Mouse (Mus musculus) CH12.LX (cell line): ENCODE measurements around the gene 2010300C02Rik.

Experiments used
- BHLHE40 ChIP-seq: IDR thresholded peaks from 2 replicates; pipeline ENCODE4 v1.6.1; 2011; ENCODE audit warnings: mild to moderate bottlenecking, low read depth, low read length, improper control_type of control experiment
- POLR2A ChIP-seq: IDR thresholded peaks from 2 replicates; pipeline ENCODE4 v1.6.1; 2011; ENCODE audit warnings: low read depth, mild to moderate bottlenecking, improper control_type of control experiment, low read length
- ZMIZ1 ChIP-seq: IDR thresholded peaks from 2 replicates; pipeline ENCODE4 v1.6.1; 2012; ENCODE audit warnings: low read depth, mild to moderate bottlenecking, inconsistent platforms, low read length, improper control_type of control experiment

DNA sequence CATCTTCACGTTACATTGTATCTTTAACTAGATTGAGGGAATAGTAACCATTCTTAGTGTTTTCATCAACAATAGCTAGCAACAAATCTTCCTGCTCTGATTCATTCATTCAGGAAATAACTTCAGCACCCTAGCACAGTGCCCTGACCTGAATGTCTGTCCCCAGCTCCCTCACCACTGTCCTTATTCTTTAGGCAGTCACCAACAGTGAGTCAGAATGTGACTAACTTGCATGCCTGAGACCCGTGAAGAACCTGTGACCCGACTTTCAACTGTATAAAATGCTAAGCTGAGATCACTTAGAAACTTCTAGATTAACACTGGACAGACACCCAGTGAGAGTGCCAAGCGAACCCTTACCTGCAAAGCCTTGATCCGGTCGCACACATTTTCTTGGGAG is 88.4 kb downstream of the 2010300C02Rik start:
- no peak for TF ChIP-seq POLR2A
- no peak for TF ChIP-seq ZMIZ1
- TF ChIP-seq BHLHE40, result peak; percentile 81
